Mouse (Mus musculus) heart, embryonic 13.5 days (tissue): ENCODE results near the gene Stat3. TPM values are rescaled to one million over a fixed set of nuclear protein-coding genes. Genes with fewer than 3 reads are reported as not detected.

ENCODE experiments used
- ATAC-seq: fragments of 200-750 bp; cut with Nextera tagmentation; 2 replicates; pipeline ENCODE4 v1.8.0; 2017; ENCODE audit warnings: moderate TSS enrichment; ENCODE audit not compliant: insufficient number of reproducible peaks, low FRiP score, low TSS enrichment; ENCODE audit errors: extremely low read depth
- H3K27ac ChIP-seq: fragments of 300-500 bp; sonication (generic); replicated peaks from 2 replicates; pipeline ENCODE4 v1.5.1; 2015; ENCODE audit warnings: moderate library complexity, mild to moderate bottlenecking, inconsistent platforms
- H3K27me3 ChIP-seq: fragments of 300-500 bp; sonication (generic); replicated peaks from 2 replicates; pipeline ENCODE4 v1.6.1; 2015; ENCODE audit warnings: mild to moderate bottlenecking, inconsistent platforms
- H3K36me3 ChIP-seq: fragments of 300-500 bp; sonication (generic); 2 replicates; pipeline ENCODE4 v1.6.1; 2015; ENCODE audit warnings: mild to moderate bottlenecking, inconsistent platforms
- H3K4me1 ChIP-seq: fragments of 300-500 bp; sonication (generic); 2 replicates; pipeline ENCODE4 v1.6.1; 2015; ENCODE audit warnings: inconsistent platforms
- H3K4me2 ChIP-seq: fragments of 300-500 bp; sonication (generic); 2 replicates; pipeline ENCODE4 v1.6.1; 2015; ENCODE audit warnings: inconsistent platforms, mild to moderate bottlenecking, moderate library complexity
- H3K4me3 ChIP-seq: fragments of 300-500 bp; sonication (generic); 2 replicates; pipeline ENCODE4 v1.5.1; 2015; ENCODE audit warnings: moderate library complexity, mild to moderate bottlenecking, inconsistent platforms
- H3K9ac ChIP-seq: fragments of 300-500 bp; sonication (generic); 2 replicates; pipeline ENCODE4 v1.6.1; 2015; ENCODE audit warnings: inconsistent platforms, mild to moderate bottlenecking, moderate library complexity
- H3K9me3 ChIP-seq: fragments of 300-500 bp; sonication (generic); 2 replicates; pipeline ENCODE4 v1.6.1; 2016; ENCODE audit warnings: inconsistent platforms
- WGBS: fragments of 180-500 bp; shearing (Covaris S2); methylation state at CpG from one replicate; pipeline ENCODE4 v1.1.7; 2015; ENCODE audit warnings: mixed read lengths; 5-methylcytosine and 5-hydroxymethylcytosine counted together
- polyA plus RNA-seq: library from polyadenylated mRNA; unstranded; fragments of >200 nt; fragmentation: Nextera tagmentation; extraction: Ambion mirVana; gene quantifications from 2 replicates; pipeline ENCODE4 v1.2.1, GENCODE M21; 2015

The Stat3 gene
- polyA plus RNA-seq, 1 experiment from 2014 or later = 41.8 TPM

GRCm38 (mm10) chr11:100963647-100964046 lies 24.3 kb upstream of the Stat3 start:
- no peak overlapping the region for H3K4me2 ChIP-seq
- H3K4me3 ChIP-seq = no peak overlapping the region
- 67% methylated on average over 9 of the region's 9 CpGs for WGBS
- H3K9ac ChIP-seq = peak overlapping the region; percentile 67
- no peak for ATAC-seq
- no peaks in the 10 kb centered on the region for H3K9me3 ChIP-seq
- peaks cover 100% of the 10 kb centered on the region for H3K4me1 ChIP-seq
- H3K27me3 ChIP-seq = 0 out of 2 replicates have a peak, but pooled peaks cover 5% of the 10 kb centered on the region
- peak overlapping the region; percentile 84 for H3K27ac ChIP-seq
- peaks cover 58% of the 10 kb centered on the region for H3K36me3 ChIP-seq

DNA sequence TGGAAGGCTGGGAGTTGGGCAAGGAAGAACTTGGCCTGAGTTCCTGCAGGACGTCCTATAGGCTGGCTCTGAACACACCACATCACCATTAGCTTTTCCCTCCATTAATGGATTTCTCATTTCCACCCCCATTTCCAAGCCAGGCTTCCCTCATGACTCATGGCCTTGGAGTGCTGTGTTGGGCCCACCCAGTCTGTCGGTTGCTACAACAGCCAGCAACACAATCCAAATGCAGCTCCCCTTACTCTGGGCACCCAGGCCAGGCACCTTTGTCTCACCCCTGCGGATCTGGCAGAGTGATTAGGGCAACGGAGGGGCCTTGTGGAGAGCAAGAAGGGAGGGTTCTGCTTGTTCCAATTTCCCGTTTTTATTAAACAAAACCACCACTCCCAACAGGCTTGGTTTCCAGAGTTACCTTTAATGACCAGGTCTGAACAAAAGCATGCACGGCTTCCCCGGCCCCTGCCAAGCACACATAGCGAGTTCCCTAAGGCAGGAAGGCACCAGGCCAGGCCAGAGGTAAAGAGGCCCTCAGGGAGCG lies 23.1 kb upstream of the Stat3 start:
- peak; percentile 33; the same call in 1 of the 2 replicates for ATAC-seq
- H3K36me3 ChIP-seq = peaks cover 71% of the 10 kb centered on the region

GRCm38 (mm10) chr11:100960540-100960939 lies 21.2 kb upstream of the Stat3 start:
- peaks cover 77% of the 10 kb centered on the region for H3K36me3 ChIP-seq
- peaks cover 83% of the 10 kb centered on the region for H3K4me1 ChIP-seq
- 0 out of 2 replicates have a peak, but pooled peaks cover 9% of the 10 kb centered on the region for H3K27me3 ChIP-seq
- ATAC-seq = peak; percentile 27; the same call in 1 of the 2 replicates
- H3K9ac ChIP-seq = peak overlapping the region; percentile 60
- peak overlapping the region; percentile 53 for H3K4me2 ChIP-seq
- H3K9me3 ChIP-seq = no peaks in the 10 kb centered on the region
- WGBS = 10% methylated on average over 6 of the region's 6 CpGs
- peak overlapping the region; percentile 81 for H3K27ac ChIP-seq
- no peak overlapping the region for H3K4me3 ChIP-seq

More for the DNA sequence above, 23.1 kb upstream of the Stat3 start:
- Histone ChIP-seq H3K27ac (peak overlapping the region; percentile 84), H3K4me3 (0 out of 2 replicates have a peak overlapping the region, but pooled peaks have one; percentile 3), H3K4me2 (peak overlapping the region; percentile 7), H3K27me3 (0 out of 2 replicates have a peak, but pooled peaks cover 9% of the 10 kb centered on the region), H3K9ac (peak overlapping the region; percentile 67), H3K4me1 (peaks cover 100% of the 10 kb centered on the region), H3K9me3 (no peaks in the 10 kb centered on the region)
- 47% methylated on average over 9 of the region's 9 CpGs for WGBS

DNA sequence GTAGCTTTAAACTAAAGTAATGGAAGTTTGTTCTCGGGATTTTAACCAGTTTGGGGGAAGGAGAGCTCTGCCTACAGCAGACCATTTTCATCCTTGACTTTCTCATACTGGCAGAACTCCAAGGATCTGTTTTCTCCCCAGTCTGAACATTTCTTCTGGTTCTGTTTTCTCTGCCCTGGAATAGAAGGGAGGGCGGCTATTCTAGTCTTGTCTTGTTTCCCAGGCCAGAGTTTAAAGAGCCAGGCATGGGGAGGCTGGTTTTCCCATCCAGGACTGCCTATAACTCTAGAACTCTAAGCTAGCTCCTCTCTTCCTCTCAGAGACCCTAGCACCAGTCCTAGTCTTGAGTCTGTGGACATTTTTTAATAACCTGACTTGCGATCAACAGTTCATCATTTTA lies 20.5 kb upstream of the Stat3 start:
- Histone ChIP-seq H3K4me3 (0 out of 2 replicates have a peak overlapping the region, but pooled peaks have one; percentile 11), H3K4me1 (peaks cover 76% of the 10 kb centered on the region), H3K27me3 (0 out of 2 replicates have a peak, but pooled peaks cover 9% of the 10 kb centered on the region), H3K36me3 (peaks cover 77% of the 10 kb centered on the region), H3K9me3 (no peaks in the 10 kb centered on the region), H3K9ac (peak overlapping the region; percentile 60), H3K27ac (peak overlapping the region; percentile 81), H3K4me2 (peak overlapping the region; percentile 53)
- WGBS = 29% methylated on average over 3 of the region's 3 CpGs
- ATAC-seq = no peak

GRCm38 (mm10) chr11:100959464-100959810 lies 20.1 kb upstream of the Stat3 start:
- H3K36me3 ChIP-seq = peaks cover 74% of the 10 kb centered on the region
- peak overlapping the region; percentile 11; the same call in 1 of the 2 replicates for H3K4me3 ChIP-seq
- peak overlapping the region; percentile 60 for H3K9ac ChIP-seq

GRCm38 (mm10) chr11:100958613-100959463 lies 19.5 kb upstream of the Stat3 start:
- H3K36me3 ChIP-seq = peaks cover 74% of the 10 kb centered on the region

More at GRCm38 (mm10) chr11:100959464-100959810, 20.1 kb upstream of the Stat3 start:
- H3K27ac ChIP-seq = peak overlapping the region; percentile 81; the same call in 1 of the 2 replicates
- WGBS = 8% methylated on average over 14 of the region's 14 CpGs
- H3K27me3 ChIP-seq = 0 out of 2 replicates have a peak, but pooled peaks cover 9% of the 10 kb centered on the region
- no peak for ATAC-seq
- H3K4me2 ChIP-seq = peak overlapping the region; percentile 53
- no peaks in the 10 kb centered on the region for H3K9me3 ChIP-seq
- peaks cover 72% of the 10 kb centered on the region for H3K4me1 ChIP-seq

DNA sequence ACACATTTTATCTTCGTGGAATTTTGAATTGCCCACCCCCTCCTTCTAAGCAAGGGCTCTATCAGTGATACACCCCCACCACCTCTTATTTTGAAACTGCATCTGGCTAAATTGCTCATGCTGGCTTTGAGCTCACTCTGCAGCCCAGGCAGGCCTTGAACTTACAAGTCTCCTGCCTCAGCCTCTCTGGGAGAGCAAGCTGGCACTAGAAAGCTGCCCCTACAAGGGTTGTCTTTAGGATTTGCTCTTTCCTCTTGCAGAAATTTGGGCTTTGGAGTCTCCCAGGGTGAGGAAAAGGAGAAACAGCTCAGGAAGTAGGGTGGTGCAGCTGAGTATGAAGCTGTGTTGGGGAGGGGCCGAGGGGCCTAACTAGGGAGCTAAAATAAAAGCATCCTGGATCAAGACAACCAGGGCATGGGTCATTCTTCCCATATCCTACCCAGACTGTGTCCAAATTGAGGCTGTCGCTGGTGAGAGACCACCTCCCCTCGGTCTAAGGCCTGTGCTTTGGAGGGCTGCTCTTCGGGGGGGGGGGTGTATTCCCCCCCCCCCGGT lies 18.7 kb upstream of the Stat3 start:
- Histone ChIP-seq H3K9ac (peak overlapping the region; percentile 60; the same call in 1 of the 2 replicates), H3K27me3 (0 out of 2 replicates have a peak, but pooled peaks cover 9% of the 10 kb centered on the region), H3K4me1 (peaks cover 58% of the 10 kb centered on the region), H3K9me3 (no peaks in the 10 kb centered on the region), H3K36me3 (peaks cover 69% of the 10 kb centered on the region), H3K4me2 (no peak overlapping the region), H3K4me3 (no peak overlapping the region), H3K27ac (peak overlapping the region; percentile 12; the same call in 1 of the 2 replicates)
- ATAC-seq = no peak
- WGBS = 44% methylated on average over 6 of the region's 6 CpGs

More at GRCm38 (mm10) chr11:100958613-100959463, 19.5 kb upstream of the Stat3 start:
- peaks cover 66% of the 10 kb centered on the region for H3K4me1 ChIP-seq
- H3K4me3 ChIP-seq = no peak overlapping the region; the same call in 1 of the 2 replicates
- 0 out of 2 replicates have a peak overlapping the region, but pooled peaks have one; percentile 12 for H3K27ac ChIP-seq
- ATAC-seq = no peak
- peak overlapping the region; percentile 60 for H3K9ac ChIP-seq
- peak overlapping the region; percentile 53 for H3K4me2 ChIP-seq
- 0 out of 2 replicates have a peak, but pooled peaks cover 9% of the 10 kb centered on the region for H3K27me3 ChIP-seq
- no peaks in the 10 kb centered on the region for H3K9me3 ChIP-seq
- 37% methylated on average over 76 of the region's 76 CpGs for WGBS

DNA sequence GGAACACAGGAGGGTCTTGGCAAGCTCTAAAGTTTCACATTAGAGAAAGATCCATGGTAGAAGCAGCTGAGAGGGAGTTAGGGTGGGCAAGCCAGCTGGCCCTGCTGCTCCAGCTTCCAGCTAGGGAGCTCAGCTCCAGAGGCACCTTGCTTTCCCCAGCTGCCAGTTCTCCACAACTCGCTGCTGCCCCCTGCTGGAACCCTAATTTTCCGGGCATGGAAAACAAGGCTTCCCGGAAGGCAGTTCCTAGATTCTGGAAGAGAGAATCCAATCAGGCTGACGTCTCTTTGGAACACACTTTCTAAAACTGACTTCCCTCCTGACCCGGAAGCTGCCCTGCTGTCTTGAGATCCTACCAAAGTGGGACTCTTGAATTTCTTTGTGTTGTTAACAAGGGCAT lies 17.9 kb upstream of the Stat3 start:
- 6% methylated on average over 5 of the region's 5 CpGs for WGBS
- ATAC-seq = no peak

GRCm38 (mm10) chr11:100949540-100949939 lies 10.2 kb upstream of the Stat3 start:
- Histone ChIP-seq H3K4me1 (peaks cover 35% of the 10 kb centered on the region), H3K9me3 (peaks cover 3% of the 10 kb centered on the region; the same call in 1 of the 2 replicates), H3K36me3 (peaks cover 10% of the 10 kb centered on the region), H3K4me3 (no peak overlapping the region), H3K27me3 (no peaks in the 10 kb centered on the region), H3K4me2 (no peak overlapping the region), H3K9ac (no peak overlapping the region), H3K27ac (no peak overlapping the region)
- WGBS = 96% methylated on average over 1 of the region's 1 CpGs
- ATAC-seq = no peak

More for the DNA sequence above, 17.9 kb upstream of the Stat3 start:
- Histone ChIP-seq H3K4me2 (no peak overlapping the region), H3K4me1 (peaks cover 57% of the 10 kb centered on the region), H3K27me3 (0 out of 2 replicates have a peak, but pooled peaks cover 9% of the 10 kb centered on the region), H3K27ac (no peak overlapping the region; the same call in 1 of the 2 replicates), H3K9me3 (no peaks in the 10 kb centered on the region), H3K9ac (peak overlapping the region; percentile 4; the same call in 1 of the 2 replicates), H3K4me3 (no peak overlapping the region), H3K36me3 (peaks cover 62% of the 10 kb centered on the region)

GRCm38 (mm10) chr11:100948317-100948716 lies 9.0 kb upstream of the Stat3 start:
- H3K9ac ChIP-seq = no peak overlapping the region
- 31% methylated on average over 4 of the region's 4 CpGs for WGBS
- no peaks in the 10 kb centered on the region for H3K36me3 ChIP-seq
- H3K4me2 ChIP-seq = no peak overlapping the region
- no peak overlapping the region for H3K4me3 ChIP-seq
- H3K27ac ChIP-seq = no peak overlapping the region
- no peak for ATAC-seq
- H3K4me1 ChIP-seq = peaks cover 35% of the 10 kb centered on the region
- no peaks in the 10 kb centered on the region for H3K27me3 ChIP-seq
- peaks cover 3% of the 10 kb centered on the region; the same call in 1 of the 2 replicates for H3K9me3 ChIP-seq

DNA sequence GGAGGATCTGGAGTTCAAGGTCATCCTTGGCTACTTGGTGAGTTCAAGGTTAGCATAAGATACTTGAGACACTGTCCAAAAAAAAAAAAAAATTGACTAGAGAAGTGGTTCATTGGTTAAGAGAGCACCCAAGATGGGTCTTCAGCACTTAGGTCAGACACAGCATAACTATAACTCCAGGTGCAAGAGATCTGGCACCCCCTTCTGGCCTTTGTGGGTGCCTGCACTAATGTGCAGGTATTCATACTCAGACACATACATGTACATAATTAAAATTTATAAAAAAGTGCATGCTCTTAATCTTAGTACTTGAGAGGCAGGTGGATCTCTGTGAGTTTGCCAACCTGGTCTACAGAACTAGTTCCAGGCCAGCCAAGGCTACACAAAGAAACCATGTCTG lies 8.2 kb upstream of the Stat3 start:
- H3K9ac ChIP-seq = no peak overlapping the region
- H3K27ac ChIP-seq = peak overlapping the region; percentile 66; the same call in 1 of the 2 replicates
- H3K9me3 ChIP-seq = peaks cover 3% of the 10 kb centered on the region; the same call in 1 of the 2 replicates
- H3K4me1 ChIP-seq = peaks cover 31% of the 10 kb centered on the region
- no peak for ATAC-seq
- H3K27me3 ChIP-seq = no peaks in the 10 kb centered on the region
- no peak overlapping the region for H3K4me3 ChIP-seq
- no peaks in the 10 kb centered on the region for H3K36me3 ChIP-seq
- H3K4me2 ChIP-seq = no peak overlapping the region
